29 mouse cellular contexts compared by ENCODE assay signal in genomic region chr13:54794002-54794577, GRCm38 (mm10). TPM values are rescaled to one million over a fixed set of nuclear protein-coding genes. Genes with fewer than 3 reads are reported as not detected.
DNase-seq lines count a peak whose midpoint lies in the region; ATAC-seq and TF ChIP-seq lines count a peak whose summit lies in the region.
"Had no signal": no experiment of that assay in that cellular context is flagged by ENCODE, and none has a peak within 500 bp of the region (broad histone marks: within the 10 kb centered on the region; RNA-seq: fewer than 3 reads in every experiment).

No protein-coding gene starts in this region.

- no peaks in the 10 kb centered on the region for H3K9me3 ChIP-seq in intestine, embryonic 15.5 days
- H3K9me3 ChIP-seq: embryonic facial prominence, embryonic 13.5 days; G1E; heart, embryonic 12.5 days; kidney, embryonic 15.5 days; midbrain, embryonic 12.5 days; neural tube, embryonic 12.5 days; stomach, embryonic 15.5 days had no signal

- no peak overlapping the region for H3K9ac ChIP-seq in intestine, embryonic 15.5 days
- H3K9ac ChIP-seq: embryonic facial prominence, embryonic 13.5 days; heart, embryonic 12.5 days; hindbrain, embryonic 14.5 days; kidney, embryonic 15.5 days; midbrain, embryonic 12.5 days; neural tube, embryonic 12.5 days; stomach, embryonic 15.5 days had no signal

- H3K27me3 ChIP-seq in intestine, embryonic 15.5 days (replicated peaks): peaks cover 3% of the 10 kb centered on the region
- H3K27me3 ChIP-seq: stomach, embryonic 15.5 days had no signal

- TF ChIP-seq CTCF in cortical plate, adult 2 months (IDR thresholded peaks at IDR 0.05; ENCODE audit: extremely low read depth, insufficient read depth, low read length): no peak

- no peak for TF ChIP-seq POLR2A in cortical plate, adult 2 months (IDR thresholded peaks at IDR 0.05; ENCODE audit: extremely low read depth, insufficient read depth, low read length)

- DNase-seq in cerebellum, adult 11-12 months: peak; percentile 56
- DNase-seq in cerebellum, postnatal 36 days: no peak
- peak; percentile 68 for DNase-seq in layer of hippocampus, adult 9-11 months
- no peak for DNase-seq in layer of hippocampus, postnatal 14 days (ENCODE audit: low spot score in 2 of 2)
- DNase-seq in right cerebral cortex, postnatal 4 days: peak; percentile 56
- DNase-seq: cerebellum, adult 9-10 months; heart, adult 11 months; heart, postnatal 14 days; liver had no signal

- no peaks in the 10 kb centered on the region; the same call in 1 of the 2 replicates for H3K4me1 ChIP-seq in cortical plate, adult 2 months (ENCODE audit: control insufficient read depth, insufficient read depth, low read length)
- H3K4me1 ChIP-seq in intestine, embryonic 15.5 days (replicated peaks): peaks cover 9% of the 10 kb centered on the region

- no peak for ATAC-seq in intestine, embryonic 15.5 days
- no peak for ATAC-seq in inflammation-experienced regulatory T-cells, adult 6 months
- ATAC-seq: forebrain, embryonic 14.5 days; intestine, embryonic 16.5 days; lung, postnatal 0 days had no signal

- H3K27ac ChIP-seq in cortical plate, adult 2 months (ENCODE audit: insufficient read depth, low read length): peak overlapping the region; percentile 38; the same call in 1 of the 2 replicates
- no peak overlapping the region for H3K27ac ChIP-seq in intestine, embryonic 15.5 days
- H3K27ac ChIP-seq: embryonic facial prominence, embryonic 13.5 days; hindbrain, embryonic 14.5 days; kidney, embryonic 15.5 days; midbrain, embryonic 12.5 days; neural tube, embryonic 12.5 days; stomach, embryonic 15.5 days had no signal

- no peaks in the 10 kb centered on the region for H3K36me3 ChIP-seq in intestine, embryonic 15.5 days
- H3K36me3 ChIP-seq: embryonic facial prominence, embryonic 13.5 days; G1E; heart, embryonic 12.5 days; kidney, embryonic 15.5 days; midbrain, embryonic 12.5 days; neural tube, embryonic 12.5 days; stomach, embryonic 15.5 days had no signal

- H3K4me3 ChIP-seq in cortical plate, adult 2 months (ENCODE audit: insufficient read depth, low read length): no peak overlapping the region
- H3K4me3 ChIP-seq in intestine, embryonic 15.5 days (replicated peaks): no peak overlapping the region
- H3K4me3 ChIP-seq: embryonic facial prominence, embryonic 13.5 days; heart, embryonic 12.5 days; kidney, embryonic 15.5 days; midbrain, embryonic 12.5 days; neural tube, embryonic 12.5 days; stomach, embryonic 15.5 days had no signal

- no peak overlapping the region for H3K4me2 ChIP-seq in intestine, embryonic 15.5 days (replicated peaks)
- H3K4me2 ChIP-seq: embryonic facial prominence, embryonic 13.5 days; heart, embryonic 12.5 days; hindbrain, embryonic 14.5 days; kidney, embryonic 15.5 days; midbrain, embryonic 12.5 days; neural tube, embryonic 12.5 days; stomach, embryonic 15.5 days had no signal

- WGBS in intestine, embryonic 15.5 days: 73% methylated on average over 16 of the region's 16 CpGs

RNA-seq across cellular contexts. Expression of gene Tspan17, which starts 4.9 kb away (rescaled TPM):
- 10 to 100 TPM; 85.8 to 95.7 TPM for total RNA-seq in layer of hippocampus, postnatal 14 days (2021)
- 75.7 and 78.9 TPM in 2 replicates for polyA plus RNA-seq in cortical plate, adult 2 months (2012; rRNA removed)
- 13.9 TPM in 2 replicates for polyA plus RNA-seq in intestine, embryonic 15.5 days (2015; fragmentation: Nextera tagmentation; extraction: Ambion mirVana)
- polyA plus RNA-seq in inflammation-experienced regulatory T-cells, adult 6 months (2017; shearing (Covaris generic)): 1 to 10 TPM; 1.5 to 6.7 (median 2.2) TPM

RNA-seq across cellular contexts. Expression of gene Eif4e1b, which starts 10.3 kb away (rescaled TPM):
- total RNA-seq in layer of hippocampus, postnatal 14 days (2021): under 1 TPM; 0.35 to 0.62 TPM
- polyA plus RNA-seq in cortical plate, adult 2 months (2012; rRNA removed): not detected in 2 replicates
- polyA plus RNA-seq in intestine, embryonic 15.5 days (2015; fragmentation: Nextera tagmentation; extraction: Ambion mirVana): not detected in 2 replicates
- not detected for polyA plus RNA-seq in inflammation-experienced regulatory T-cells, adult 6 months (2017; shearing (Covaris generic))
- total RNA-seq: adrenal gland, adult 18-20 months; adrenal gland, postnatal 4 days; gastrocnemius, adult 8-10 months; heart, postnatal 14 days; layer of hippocampus, adult 18-20 months; left cerebral cortex, postnatal 25 days had no signal
- polyA plus RNA-seq: embryonic facial prominence, embryonic 13.5 days; forebrain, embryonic 14.5 days; G1E; heart, embryonic 12.5 days; hindbrain, embryonic 14.5 days; intestine, embryonic 16.5 days; kidney, embryonic 15.5 days; liver, embryonic 16.5 days; lung, postnatal 0 days; midbrain, embryonic 12.5 days; neural tube, embryonic 12.5 days; stomach, embryonic 15.5 days had no signal

RNA-seq across cellular contexts. Expression of gene Sncb, which starts 27.7 kb away (rescaled TPM):
- 100 to 1,000 TPM; 564 TPM for total RNA-seq in layer of hippocampus, postnatal 14 days (2021)
- polyA plus RNA-seq in cortical plate, adult 2 months (2012; rRNA removed): 734 and 773 TPM in 2 replicates
- 0.24 and 0.42 TPM in 2 replicates for polyA plus RNA-seq in intestine, embryonic 15.5 days (2015; fragmentation: Nextera tagmentation; extraction: Ambion mirVana)
- polyA plus RNA-seq in inflammation-experienced regulatory T-cells, adult 6 months (2017; shearing (Covaris generic)): 1 to 10 TPM in 1 of 3 experiments, under 1 TPM in 1, not detected in 1; 0.87 to 2.3 TPM
- total RNA-seq: G1E; heart, postnatal 14 days had no signal
- polyA plus RNA-seq: G1E; liver, embryonic 16.5 days; lung, postnatal 0 days had no signal

RNA-seq across cellular contexts. Expression of gene Gprin1, which starts 44.4 kb away (rescaled TPM):
- total RNA-seq in layer of hippocampus, postnatal 14 days (2021): 100 to 1,000 TPM; 149 to 150 TPM
- polyA plus RNA-seq in cortical plate, adult 2 months (2012; rRNA removed): 57.2 and 62.1 TPM in 2 replicates
- polyA plus RNA-seq in intestine, embryonic 15.5 days (2015; fragmentation: Nextera tagmentation; extraction: Ambion mirVana): 0.53 and 0.82 TPM in 2 replicates
- not detected for polyA plus RNA-seq in inflammation-experienced regulatory T-cells, adult 6 months (2017; shearing (Covaris generic))
- total RNA-seq: heart, postnatal 14 days had no signal
- polyA plus RNA-seq: G1E; liver, embryonic 16.5 days; lung, postnatal 0 days had no signal

Comparison
In these comparisons a context has a peak if more than half of its experiments do, and no peak if none do; other contexts are left out.
1. DNase-seq: peak in cerebellum, adult 11-12 months (single experiment), layer of hippocampus, adult 9-11 months (single experiment) and right cerebral cortex, postnatal 4 days (single experiment); none in cerebellum, postnatal 36 days (0 of 2) and layer of hippocampus, postnatal 14 days (0 of 2).
2. RNA of gene Sncb, which starts 27.7 kb away (polyA plus RNA-seq): 734 to 773 TPM in cortical plate, adult 2 months; 0.87 to 2.3 TPM in inflammation-experienced regulatory T-cells, adult 6 months and 0.24 to 0.42 TPM in intestine, embryonic 15.5 days; every median in the first group is over 100 times any median in the second.